Mouse (Mus musculus) C3H10T1/2 (cell line): ENCODE results near the gene Sult5a1. TPM values are rescaled to one million over a fixed set of nuclear protein-coding genes. Genes with fewer than 3 reads are reported as not detected.

Source experiments
- polyA plus RNA-seq, 2 experiments: library from polyadenylated mRNA; unstranded; fragments of >200 nt; fragmentation: generic; extraction: Trizol; gene quantifications; one replicate each; pipeline ENCODE4 v1.2.1; 2012; ENCODE audit warnings: missing spikeins in 2 of 2

Gene Sult5a1
- polyA plus RNA-seq, result under 1 TPM; 0.06 to 0.35 TPM

GRCm38 (mm10) chr8:123157888-123158465 lies at the start of gene Sult5a1:
TSS of gene Sult5a1 (minus strand) at chr8:123158315.

GRCm38 (mm10) chr8:123185566-123186409 lies 27.7 kb upstream of the Sult5a1 start, which contains the start of gene Dpep1:
TSS of gene Dpep1 (plus strand) at chr8:123186242.

GRCm38 (mm10) chr8:123117127-123117731 lies 40.9 kb downstream of the Sult5a1 start, which contains the start of gene Cpne7:
TSS of gene Cpne7 (plus strand) at chr8:123117374.

GRCm38 (mm10) chr8:123101735-123102685 lies 56.1 kb downstream of the Sult5a1 start, which contains the start of gene Rpl13:
TSS of gene Rpl13 (plus strand) at chr8:123102350.

Other genes with a start within 250 kb of the Sult5a1 start
- gene Ankrd11, start 116.0 kb downstream of the Sult5a1 start, polyA plus RNA-seq, result 10 to 100 TPM in 1 of 2 experiments, 1 to 10 TPM in 1; 6.0 to 33.9 TPM
- gene Spg7, start 95.4 kb downstream of the Sult5a1 start, polyA plus RNA-seq, result 10 to 100 TPM; 28.8 to 58.1 TPM
- 1,000 to 10,000 TPM; 3,327 to 4,550 TPM for gene Rpl13, start 56.0 kb downstream of the Sult5a1 start, polyA plus RNA-seq
- gene Cpne7, start 40.9 kb downstream of the Sult5a1 start, polyA plus RNA-seq, result under 1 TPM in 1 of 2 experiments, not detected in 1; 0.01 TPM
- under 1 TPM; 0.11 to 0.68 TPM for gene Dpep1, start 27.9 kb upstream of the Sult5a1 start, polyA plus RNA-seq
- gene Chmp1a, start 54.4 kb upstream of the Sult5a1 start, polyA plus RNA-seq, result 10 to 100 TPM; 76.4 to 98.0 TPM
- gene Spata33, start 54.5 kb upstream of the Sult5a1 start, polyA plus RNA-seq, result 1 to 10 TPM in 1 of 2 experiments, under 1 TPM in 1; 0.55 to 8.9 TPM
- 10 to 100 TPM; 27.0 to 43.1 TPM for gene Cdk10, start 66.5 kb upstream of the Sult5a1 start, polyA plus RNA-seq
- 1 to 10 TPM; 1.1 to 4.4 TPM for gene Spata2l, start 77.9 kb upstream of the Sult5a1 start, polyA plus RNA-seq
- 10 to 100 TPM in 1 of 2 experiments, 1 to 10 TPM in 1; 2.3 to 15.3 TPM for gene Zfp276, start 95.9 kb upstream of the Sult5a1 start, polyA plus RNA-seq
- gene Vps9d1, start 96.0 kb upstream of the Sult5a1 start, polyA plus RNA-seq, result 10 to 100 TPM in 1 of 2 experiments, 1 to 10 TPM in 1; 4.7 to 17.9 TPM
- gene Fanca, start 160.3 kb upstream of the Sult5a1 start, polyA plus RNA-seq, result 10 to 100 TPM; 12.4 to 13.9 TPM
- 1 to 10 TPM; 3.2 to 7.7 TPM for gene Spire2, start 174.4 kb upstream of the Sult5a1 start, polyA plus RNA-seq
- gene Tcf25, start 215.4 kb upstream of the Sult5a1 start, polyA plus RNA-seq, result 100 to 1,000 TPM; 119 to 155 TPM
- under 1 TPM; 0.01 to 0.02 TPM for gene Mc1r, start 248.8 kb upstream of the Sult5a1 start, polyA plus RNA-seq